Mouse (Mus musculus) liver, embryonic 14.5 days (tissue): ENCODE data around the gene Hsd17b2. TPM values are rescaled to one million over a fixed set of nuclear protein-coding genes. Genes with fewer than 3 reads are reported as not detected.
"Not testable (repeated sequence)": the region's sequence is repeated elsewhere in the genome, so short reads cannot be mapped to it uniquely, and the experiment has no call there.

ENCODE experiments used
- ATAC-seq: fragments of 200-750 bp; cut with Nextera tagmentation; 2 replicates; pipeline ENCODE4 v1.8.0; 2017; ENCODE audit warnings: moderate number of reproducible peaks, mild to moderate bottlenecking, moderate library complexity; ENCODE audit not compliant: insufficient read depth
- DNase-seq, 3 experiments: peaks; one replicate each; pipeline ENCODE4 v3.0.0-alpha.2; 2012 to 2013; ENCODE audit warnings: low read depth in 3 of 3, low spot score in 3 of 3
- H3K27ac ChIP-seq: fragments of 300-500 bp; sonication (generic); 2 replicates; pipeline ENCODE4 v1.5.1; 2014; ENCODE audit warnings: moderate library complexity, mild to moderate bottlenecking, control low read depth, inconsistent platforms
- H3K27me3 ChIP-seq: fragments of 300-500 bp; sonication (generic); 2 replicates; pipeline ENCODE4 v1.6.1; 2014; ENCODE audit warnings: mild to moderate bottlenecking, low read length, moderate library complexity; ENCODE audit not compliant: control insufficient read depth, insufficient read depth
- H3K36me3 ChIP-seq: fragments of 300-500 bp; sonication (generic); replicated peaks from 2 replicates; pipeline ENCODE4 v1.6.1; 2014; ENCODE audit warnings: low read depth; ENCODE audit not compliant: control insufficient read depth, insufficient read depth
- H3K4me1 ChIP-seq, 2 experiments: fragments of 200-500 bp in 1 of 2; fragments of 300-500 bp in 1 of 2; sonication (generic) in 1 of 2; replicated peaks; 2 replicates each; pipeline ENCODE4 v1.6.1; 2012 to 2014; ENCODE audit warnings: antibody characterized with exemption in 1 of 2, inconsistent platforms in 1 of 2, low read length in 1 of 2; ENCODE audit not compliant: control insufficient read depth in 2 of 2, insufficient read depth in 2 of 2
- H3K4me2 ChIP-seq: fragments of 300-500 bp; sonication (generic); 2 replicates; pipeline ENCODE4 v1.6.1; 2014; ENCODE audit warnings: low read depth, mild to moderate bottlenecking, control low read depth, moderate library complexity
- H3K4me3 ChIP-seq, 2 experiments: fragments of 200-500 bp in 1 of 2; fragments of 300-500 bp in 1 of 2; sonication (generic) in 1 of 2; 2 replicates each; pipeline ENCODE4 v1.5.1; 2012 to 2014; ENCODE audit warnings: low read depth in 2 of 2, low read length in 2 of 2, mild to moderate bottlenecking in 2 of 2, control low read depth in 1 of 2, inconsistent platforms in 1 of 2, moderate library complexity in 1 of 2; ENCODE audit not compliant: insufficient read depth in 1 of 2
- H3K9ac ChIP-seq: fragments of 300-500 bp; sonication (generic); replicated peaks from 2 replicates; pipeline ENCODE4 v1.6.1; 2014; ENCODE audit warnings: mild to moderate bottlenecking, control low read depth, moderate library complexity
- H3K9me3 ChIP-seq: fragments of 300-500 bp; sonication (generic); 2 replicates; pipeline ENCODE4 v1.6.1; 2016; ENCODE audit warnings: low read length, mixed read lengths; ENCODE audit not compliant: control insufficient read depth
- CTCF ChIP-seq: IDR thresholded peaks from 2 replicates; pipeline ENCODE4 v1.5.1; 2016; ENCODE audit warnings: antibody characterized with exemption, low read depth, control low read depth
- EP300 ChIP-seq: IDR thresholded peaks from 2 replicates; pipeline ENCODE4 v1.6.1; 2016; ENCODE audit warnings: antibody characterized with exemption, low read depth
- WGBS: fragments of 180-500 bp; shearing (Covaris S2); extraction: QIAGEN DNeasy Blood & Tissue Kit; methylation state at CpG from one replicate; pipeline ENCODE4 v1.1.7; 2014; ENCODE audit not compliant: insufficient replicate concordance; 5-methylcytosine and 5-hydroxymethylcytosine counted together
- polyA plus RNA-seq, 2 experiments: library from polyadenylated mRNA; depleted of rRNA in 1 of 2; stranded (reverse) in 1 of 2; unstranded in 1 of 2; fragments of >200 nt; fragmentation: Nextera tagmentation in 1 of 2; extraction: Ambion mirVana in 1 of 2; gene quantifications; 2 replicates each; pipeline versions ENCODE4 v1.2.1 to v1.2.3; 2012 to 2014

Hsd17b2 gene
- polyA plus RNA-seq, 2 experiments: 32.7 to 65.1 TPM

DNA sequence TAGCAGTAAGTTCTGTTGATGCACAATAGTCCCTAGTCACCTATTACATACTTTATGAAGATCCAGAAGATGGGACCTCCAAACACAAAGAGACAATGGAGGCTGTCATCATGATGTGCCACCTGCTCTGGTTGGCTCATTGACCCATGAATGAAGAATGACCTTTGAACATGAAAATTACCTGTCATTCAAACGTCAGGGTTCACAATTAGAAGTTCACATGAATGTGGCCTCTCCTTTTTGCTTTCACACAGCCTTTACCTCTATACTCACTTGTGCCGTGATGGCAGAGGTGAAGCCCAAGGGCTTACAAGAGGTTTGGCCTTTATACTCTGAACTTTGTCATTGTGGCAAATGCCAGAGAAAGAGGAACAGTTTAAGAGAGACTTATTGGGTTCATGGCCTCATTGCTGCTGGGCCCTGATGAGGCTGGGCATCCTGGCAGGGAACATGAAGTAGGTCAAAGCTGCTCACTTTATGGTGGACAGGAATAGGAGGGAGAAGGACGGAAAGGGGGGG is 35.0 kb downstream of the Hsd17b2 start:
- TF ChIP-seq CTCF (no peak), EP300 (no peak)
- Histone ChIP-seq H3K9me3 (no peaks in the 10 kb centered on the region), H3K9ac (no peak overlapping the region), H3K4me3 (no peak overlapping the region), H3K4me1 (peaks cover 0 to 4% of the 10 kb centered on the region in 2 experiments; a peak in 2 of 4 replicates), H3K36me3 (no peaks in the 10 kb centered on the region), H3K27me3 (no peaks in the 10 kb centered on the region), H3K4me2 (no peak overlapping the region), H3K27ac (no peak overlapping the region)
- DNase-seq (no peak), ATAC-seq (no peak)
- WGBS: 50% methylated on average over 3 of the region's 3 CpGs

DNA sequence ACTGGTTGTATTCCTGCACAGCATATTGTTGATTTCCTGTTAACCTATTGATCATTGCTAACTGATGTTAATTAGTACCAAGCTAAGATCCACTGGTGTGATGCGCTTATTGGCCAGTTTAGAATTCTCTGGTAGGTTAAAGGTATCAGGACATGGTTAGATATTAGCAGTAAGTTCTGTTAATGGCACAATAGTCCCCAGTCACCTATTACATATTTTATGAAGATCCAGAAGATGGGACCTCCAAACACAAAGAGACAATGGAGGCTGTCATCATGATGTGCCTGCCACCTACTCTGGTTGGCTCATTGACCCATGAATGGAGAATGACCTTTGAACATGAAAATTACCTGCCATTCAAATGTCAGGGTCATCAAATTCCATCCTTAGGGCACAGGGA is 36.5 kb downstream of the Hsd17b2 start:
- H3K9ac ChIP-seq, H3K36me3 ChIP-seq: not testable (repeated sequence)
- 86% methylated on average over 1 of the region's 1 CpGs for WGBS

DNA sequence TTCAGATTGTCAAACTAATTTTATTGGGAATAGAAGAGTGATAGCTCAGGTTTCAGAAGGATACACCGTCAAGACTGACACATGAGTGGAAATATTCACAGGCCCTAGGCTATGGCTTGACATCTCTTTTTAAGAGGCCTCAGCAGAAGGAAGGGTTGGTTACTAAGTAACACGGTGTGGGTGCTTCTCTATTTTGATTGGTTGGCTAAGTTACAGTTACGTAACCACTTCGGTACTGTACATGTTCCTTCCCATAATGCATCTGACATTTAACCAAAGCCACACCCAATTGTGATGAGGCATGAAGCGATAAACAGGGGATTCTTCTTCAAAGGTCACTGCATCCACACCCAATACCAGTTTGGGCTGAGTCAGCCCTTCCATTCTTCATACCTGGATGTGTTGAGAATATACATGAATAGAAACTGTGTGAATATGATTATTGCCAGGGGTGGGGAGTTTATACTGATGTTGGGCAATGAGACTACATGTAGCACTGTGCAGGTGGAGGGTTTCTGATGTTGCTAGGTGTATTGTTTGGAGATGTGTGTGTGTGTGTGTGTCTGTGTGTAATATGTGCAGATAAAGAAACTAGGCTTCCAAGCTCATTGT is 38.8 kb downstream of the Hsd17b2 start:
- no peaks in the 10 kb centered on the region for H3K27me3 ChIP-seq
- H3K4me3 ChIP-seq: no peak overlapping the region
- WGBS: 64% methylated on average over 5 of the region's 5 CpGs
- no peaks in the 10 kb centered on the region for H3K9me3 ChIP-seq
- H3K4me1 ChIP-seq: peaks cover 0 to 2% of the 10 kb centered on the region in 2 experiments; a peak in 1 of 4 replicates
- H3K9ac ChIP-seq: no peak overlapping the region
- TF ChIP-seq CTCF (no peak), EP300 (no peak)
- ATAC-seq: no peak
- H3K4me2 ChIP-seq: no peak overlapping the region
- no peak overlapping the region for H3K27ac ChIP-seq
- DNase-seq: no peak
- no peaks in the 10 kb centered on the region for H3K36me3 ChIP-seq

More for the DNA sequence above, 36.5 kb downstream of the Hsd17b2 start:
- H3K27me3 ChIP-seq, H3K4me3 ChIP-seq, DNase-seq, H3K4me1 ChIP-seq, ATAC-seq, H3K27ac ChIP-seq, H3K4me2 ChIP-seq, H3K9me3 ChIP-seq: not testable (repeated sequence)

DNA sequence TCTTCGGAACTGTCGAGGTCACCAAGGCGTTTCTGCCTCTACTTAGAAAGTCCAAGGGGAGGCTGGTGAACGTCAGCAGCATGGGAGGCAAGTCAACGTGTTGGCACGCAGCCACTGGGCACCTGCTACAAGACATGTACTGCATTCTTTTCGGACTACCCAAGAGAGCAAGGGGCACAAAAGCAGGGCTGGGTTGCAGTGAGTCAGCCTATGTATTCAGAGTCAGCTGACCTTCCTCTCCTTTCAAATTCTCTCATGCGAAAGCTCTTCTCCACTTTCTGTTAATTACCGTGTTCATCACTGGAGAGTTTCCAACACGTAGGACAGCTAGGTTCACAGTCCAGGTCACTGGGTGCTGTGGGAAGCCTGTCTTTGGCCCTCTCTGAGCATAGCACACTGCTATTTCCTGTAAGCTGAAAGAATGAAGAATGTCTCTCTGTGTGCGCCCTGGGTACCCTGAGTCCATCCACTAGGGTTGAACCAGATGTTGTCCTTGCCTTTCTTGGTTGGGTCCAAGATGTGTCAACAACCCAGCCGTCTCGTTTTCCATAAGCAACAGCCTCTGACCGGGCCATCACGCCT is 40.8 kb downstream of the Hsd17b2 start:
- H3K4me3 ChIP-seq: no peak overlapping the region
- ATAC-seq (no peak), DNase-seq (no peak)
- H3K36me3 ChIP-seq: no peaks in the 10 kb centered on the region
- H3K9ac ChIP-seq: no peak overlapping the region
- no peak overlapping the region for H3K4me2 ChIP-seq
- H3K27ac ChIP-seq: no peak overlapping the region
- no peaks in the 10 kb centered on the region for H3K27me3 ChIP-seq
- WGBS: 75% methylated on average over 15 of the region's 15 CpGs
- H3K9me3 ChIP-seq: no peaks in the 10 kb centered on the region
- H3K4me1 ChIP-seq: peaks cover 0 to 4% of the 10 kb centered on the region in 2 experiments; a peak in 1 of 4 replicates
- TF ChIP-seq CTCF: no peak
- TF ChIP-seq EP300: no peak

DNA sequence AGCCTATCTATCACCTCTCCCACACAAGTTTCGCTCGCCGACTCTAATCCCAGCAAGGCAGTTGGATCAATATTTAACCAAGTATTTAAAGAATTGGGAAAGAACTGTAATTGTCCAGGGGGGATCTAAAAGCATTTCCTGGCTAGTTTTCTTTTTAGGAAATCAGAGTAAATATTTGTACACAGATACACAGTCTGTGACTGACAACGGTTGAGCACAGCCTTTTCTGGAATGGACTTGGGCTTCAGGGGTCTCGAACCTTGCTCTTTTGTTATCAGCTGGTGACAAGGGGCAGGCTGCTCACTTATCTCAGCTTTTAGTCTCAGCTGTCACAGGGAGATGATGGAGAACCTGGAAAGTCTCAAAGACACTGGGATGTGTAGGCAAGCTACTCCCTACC is 44.9 kb downstream of the Hsd17b2 start:
- H3K27ac ChIP-seq: no peak overlapping the region
- no peak overlapping the region for H3K4me3 ChIP-seq
- ATAC-seq (peak; percentile 34; the same call in 1 of the 2 replicates), DNase-seq (no peak)
- no peaks in the 10 kb centered on the region for H3K9me3 ChIP-seq
- H3K9ac ChIP-seq: no peak overlapping the region
- H3K36me3 ChIP-seq: no peaks in the 10 kb centered on the region
- H3K4me1 ChIP-seq: peaks cover 0 to 7% of the 10 kb centered on the region in 2 experiments; a peak in 1 of 4 replicates
- TF ChIP-seq CTCF: no peak
- TF ChIP-seq EP300: no peak
- H3K4me2 ChIP-seq: no peak overlapping the region
- no peaks in the 10 kb centered on the region for H3K27me3 ChIP-seq
- WGBS: 71% methylated on average over 5 of the region's 5 CpGs
